In genomic region chr14:51087762-51088161, GRCm38 (mm10) we compare ENCODE assay signal across 9 mouse cellular contexts. TPM values are rescaled to one million over a fixed set of nuclear protein-coding genes. Genes with fewer than 3 reads are reported as not detected.
A peak's percentile ranks its signal among the peaks of the same experiment; 100 is the strongest.
DNase-seq lines count a peak whose midpoint lies in the region; ATAC-seq and TF ChIP-seq lines count a peak whose summit lies in the region.
"Had no signal": no experiment of that assay in that cellular context is flagged by ENCODE, and none has a peak within 500 bp of the region (broad histone marks: within the 10 kb centered on the region; RNA-seq: fewer than 3 reads in every experiment).

No protein-coding gene starts in this region.

- H3K4me1 ChIP-seq in heart, embryonic 12.5 days (replicated peaks), result peaks cover 4% of the 10 kb centered on the region; the same call in 1 of the 2 replicates
- H3K4me1 ChIP-seq in ES-E14 (ENCODE audit: control insufficient read depth in 2 of 2, insufficient read depth in 2 of 2, low read length in 2 of 2, poor library complexity in 1 of 2), result peaks cover 0 to 2% of the 10 kb centered on the region in 2 experiments; a peak in 2 of 4 replicates
- peaks cover 30% of the 10 kb centered on the region for H3K4me1 ChIP-seq in forebrain, embryonic 15.5 days
- H3K4me1 ChIP-seq in liver, postnatal 0 days (ENCODE audit: insufficient read depth), result peaks cover 31% of the 10 kb centered on the region

- TF ChIP-seq CTCF in liver, postnatal 0 days (IDR thresholded peaks at IDR 0.05; ENCODE audit: low read depth), result no peak

- H3K4me2 ChIP-seq in heart, embryonic 12.5 days, result peak overlapping the region; percentile 78
- H3K4me2 ChIP-seq in forebrain, embryonic 15.5 days (replicated peaks), result peak overlapping the region; percentile 79
- peak overlapping the region; percentile 85 for H3K4me2 ChIP-seq in liver, postnatal 0 days (ENCODE audit: low read depth, low read length)

- 14% methylated on average over 9 of the region's 9 CpGs for WGBS in heart, embryonic 12.5 days
- 8% methylated on average over 9 of the region's 9 CpGs for WGBS in forebrain, embryonic 15.5 days
- 21% methylated on average over 9 of the region's 9 CpGs for WGBS in liver, postnatal 0 days (ENCODE audit: insufficient replicate concordance)

- no peaks in the 10 kb centered on the region for H3K9me3 ChIP-seq in heart, embryonic 12.5 days (replicated peaks)
- no peaks in the 10 kb centered on the region for H3K9me3 ChIP-seq in ES-E14 (ENCODE audit: control insufficient read depth, insufficient read depth, low read depth, low read length)
- H3K9me3 ChIP-seq in forebrain, embryonic 15.5 days, result no peaks in the 10 kb centered on the region
- H3K9me3 ChIP-seq in liver, postnatal 0 days (ENCODE audit: low read length), result no peaks in the 10 kb centered on the region

- no peak for ATAC-seq in heart, embryonic 12.5 days (ENCODE audit: insufficient number of reproducible peaks, low FRiP score)
- ATAC-seq in forebrain, embryonic 15.5 days (replicated peaks), result no peak
- ATAC-seq in liver, postnatal 0 days, result no peak

- no peak for DNase-seq in heart, adult 18-20 months
- DNase-seq in ES-E14 (ENCODE audit: low read depth, low spot score), result no peak
- no peak for DNase-seq in liver, postnatal 0 days
- DNase-seq in yolk sac, embryonic 10.5 days (ENCODE audit: low spot score), result no peak
- DNase-seq in frontal cortex, postnatal 36 days (ENCODE audit: low spot score in 2 of 2), result no peak
- DNase-seq in cerebellum, adult 18-20 months, result no peak

- no peak for TF ChIP-seq EP300 in liver, postnatal 0 days (IDR thresholded peaks at IDR 0.05; ENCODE audit: low read depth)

- H3K27ac ChIP-seq in heart, embryonic 12.5 days (ENCODE audit: poor library complexity, severe bottlenecking), result no peak overlapping the region
- H3K27ac ChIP-seq in ES-E14 (ENCODE audit: insufficient read depth, low read depth, low read length, poor library complexity, severe bottlenecking), result no peak overlapping the region
- H3K27ac ChIP-seq in forebrain, embryonic 15.5 days (replicated peaks), result no peak overlapping the region
- H3K27ac ChIP-seq in liver, postnatal 0 days (ENCODE audit: low read depth), result no peak overlapping the region

- no peaks in the 10 kb centered on the region for H3K27me3 ChIP-seq in heart, embryonic 12.5 days (replicated peaks)
- peaks cover 7% of the 10 kb centered on the region; the same call in 1 of the 2 replicates for H3K27me3 ChIP-seq in forebrain, embryonic 15.5 days
- H3K27me3 ChIP-seq in liver, postnatal 0 days (ENCODE audit: insufficient read depth, low read length), result peaks cover 3% of the 10 kb centered on the region; the same call in 1 of the 2 replicates

- no peak overlapping the region for H3K9ac ChIP-seq in heart, embryonic 12.5 days
- no peak overlapping the region; the same call in 1 of the 2 replicates for H3K9ac ChIP-seq in ES-E14 (ENCODE audit: insufficient read depth, low read depth, low read length, poor library complexity, severe bottlenecking)
- peak overlapping the region; percentile 43; the same call in 1 of the 2 replicates for H3K9ac ChIP-seq in forebrain, embryonic 15.5 days (replicated peaks)
- no peak overlapping the region for H3K9ac ChIP-seq in liver, postnatal 0 days (replicated peaks)

- H3K4me3 ChIP-seq in heart, embryonic 12.5 days, result peak overlapping the region; percentile 75
- peak overlapping the region; percentile 70 to 92 for H3K4me3 ChIP-seq in ES-E14 (ENCODE audit: insufficient read depth in 1 of 2, low read depth in 1 of 2, low read length in 2 of 2, poor library complexity in 1 of 2, severe bottlenecking in 1 of 2)
- H3K4me3 ChIP-seq in forebrain, embryonic 15.5 days, result peak overlapping the region; percentile 72
- H3K4me3 ChIP-seq in liver, postnatal 0 days (ENCODE audit: low read depth, low read length), result peak overlapping the region; percentile 61

- H3K36me3 ChIP-seq in heart, embryonic 12.5 days, result no peaks in the 10 kb centered on the region
- no peaks in the 10 kb centered on the region for H3K36me3 ChIP-seq in ES-E14 (ENCODE audit: control insufficient read depth, insufficient read depth, low read length, poor library complexity, severe bottlenecking)
- H3K36me3 ChIP-seq in forebrain, embryonic 15.5 days, result no peaks in the 10 kb centered on the region
- no peaks in the 10 kb centered on the region for H3K36me3 ChIP-seq in liver, postnatal 0 days (replicated peaks; ENCODE audit: insufficient read depth, low read length)

- in situ Hi-C loops in ES-E14 (cut with MboI; ENCODE audit: low sequenced_read_pairs in 2 of 2, unreplicated experiment in 2 of 2), result loop anchor here in 1 of 2 experiments (25.0 kb wide), 1 partner anchor 675 kb away; the partner anchor contains the start of gene Ang4

TF ChIP-seq in ES-E14, 5 proteins besides CTCF, POLR2A, EP300 and RAD21:
- TF ChIP-seq ZC3H11A (IDR thresholded peaks at IDR 0.05; ENCODE audit: borderline replicate concordance, low read depth, low read length) (no peak), ZNF384 (IDR thresholded peaks at IDR 0.05; ENCODE audit: low read depth, low read length) (peak; percentile 94; the same call in 1 of the 2 replicates)

RNA-seq across cellular contexts. Expression of gene Rnase4, which starts 3.1 kb away (rescaled TPM):
- 13.7 and 15.0 TPM in 2 replicates for polyA plus RNA-seq in heart, embryonic 12.5 days (2016; fragmentation: Nextera tagmentation; extraction: Ambion mirVana)
- total RNA-seq in heart, adult 18-20 months (2021), result 10 to 100 TPM; 43.0 to 46.9 TPM
- 2.5 and 10.3 TPM in 2 replicates for total RNA-seq in ES-E14 (2012; rRNA removed)
- polyA plus RNA-seq in forebrain, embryonic 15.5 days (2015; fragmentation: Nextera tagmentation; extraction: Ambion mirVana), result 8.9 and 10.0 TPM in 2 replicates
- polyA plus RNA-seq in liver, postnatal 0 days (2015; fragmentation: Nextera tagmentation; extraction: Ambion mirVana), result 221 and 337 TPM in 2 replicates

RNA-seq across cellular contexts. Expression of gene Ang, which starts 3.2 kb away (rescaled TPM):
- polyA plus RNA-seq in heart, embryonic 12.5 days (2016; fragmentation: Nextera tagmentation; extraction: Ambion mirVana), result 2.0 and 3.2 TPM in 2 replicates
- 1 to 10 TPM; 6.1 to 6.9 TPM for total RNA-seq in heart, adult 18-20 months (2021)
- total RNA-seq in ES-E14 (2012; rRNA removed), result 1.2 and 1.4 TPM in 2 replicates
- polyA plus RNA-seq in forebrain, embryonic 15.5 days (2015; fragmentation: Nextera tagmentation; extraction: Ambion mirVana), result 2.6 and 3.8 TPM in 2 replicates
- polyA plus RNA-seq in liver, postnatal 0 days (2015; fragmentation: Nextera tagmentation; extraction: Ambion mirVana), result 85.3 and 131 TPM in 2 replicates

RNA-seq across cellular contexts. Expression of gene Olfr750, which starts 13.5 kb away (rescaled TPM):
- polyA plus RNA-seq in heart, embryonic 12.5 days (2016; fragmentation: Nextera tagmentation; extraction: Ambion mirVana), result not detected in 2 replicates
- not detected for total RNA-seq in heart, adult 18-20 months (2021)
- not detected in 2 replicates for total RNA-seq in ES-E14 (2012; rRNA removed)
- not detected in 2 replicates for polyA plus RNA-seq in forebrain, embryonic 15.5 days (2015; fragmentation: Nextera tagmentation; extraction: Ambion mirVana)
- not detected in 2 replicates for polyA plus RNA-seq in liver, postnatal 0 days (2015; fragmentation: Nextera tagmentation; extraction: Ambion mirVana)
- total RNA-seq: gastrocnemius, adult 8-10 months had no signal

RNA-seq across cellular contexts. Expression of gene Eddm3b, which starts 26.5 kb away (rescaled TPM):
- polyA plus RNA-seq in heart, embryonic 12.5 days (2016; fragmentation: Nextera tagmentation; extraction: Ambion mirVana), result not detected in 2 replicates
- total RNA-seq in heart, adult 18-20 months (2021), result not detected
- not detected in 2 replicates for total RNA-seq in ES-E14 (2012; rRNA removed)
- not detected in 2 replicates for polyA plus RNA-seq in forebrain, embryonic 15.5 days (2015; fragmentation: Nextera tagmentation; extraction: Ambion mirVana)
- polyA plus RNA-seq in liver, postnatal 0 days (2015; fragmentation: Nextera tagmentation; extraction: Ambion mirVana), result 0.07 TPM in 2 replicates
- total RNA-seq: gastrocnemius, adult 8-10 months had no signal

RNA-seq across cellular contexts. Expression of gene Rnase12, which starts 30.3 kb away (rescaled TPM):
- polyA plus RNA-seq in heart, embryonic 12.5 days (2016; fragmentation: Nextera tagmentation; extraction: Ambion mirVana), result 0.51 and 0.70 TPM in 2 replicates
- not detected for total RNA-seq in heart, adult 18-20 months (2021)
- total RNA-seq in ES-E14 (2012; rRNA removed), result 0.36 and 1.1 TPM in 2 replicates
- not detected in 2 replicates for polyA plus RNA-seq in forebrain, embryonic 15.5 days (2015; fragmentation: Nextera tagmentation; extraction: Ambion mirVana)
- polyA plus RNA-seq in liver, postnatal 0 days (2015; fragmentation: Nextera tagmentation; extraction: Ambion mirVana), result 1.3 and 1.6 TPM in 2 replicates
- total RNA-seq: gastrocnemius, adult 8-10 months had no signal

Comparison
In these comparisons a context has a peak if more than half of its experiments do, and no peak if none do; other contexts are left out.
1. RNA of gene Rnase4, which starts 3.1 kb away (polyA plus RNA-seq): 221 to 337 TPM in liver, postnatal 0 days; 13.7 to 15.0 TPM in heart, embryonic 12.5 days and 8.9 to 10.0 TPM in forebrain, embryonic 15.5 days; every median in the first group is over 10 times any median in the second.
2. RNA of gene Ang, which starts 3.2 kb away (polyA plus RNA-seq): 85.3 to 131 TPM in liver, postnatal 0 days; 2.6 to 3.8 TPM in forebrain, embryonic 15.5 days and 2.0 to 3.2 TPM in heart, embryonic 12.5 days; every median in the first group is over 10 times any median in the second.
3. Peak in every context shown above with its lines, with median percentiles within 50 percentile points of each other: H3K4me2 ChIP-seq and H3K4me3 ChIP-seq.